Mouse (Mus musculus): ENCODE measurements at regions not wholly inside any gene's neighbourhood (a gene's known extent, or its start where the extent isn't known, plus 50 kb on each side); places are given as distances from the start of the nearest gene placed in this dataset.
A peak's percentile ranks its signal among the peaks of the same experiment; 100 is the strongest.

- no peak for DNase-seq
Observed at GRCm38 (mm10) chr13:34576392-34576791, 76.9 kb downstream of the Pxdc1 start.

- DNase-seq: peak; percentile 62
Observed at GRCm38 (mm10) chr13:34575997-34576314, 77.3 kb downstream of the Pxdc1 start.

GRCm38 (mm10) chr13:34575179-34575996, 77.9 kb downstream of the Pxdc1 start:
- peak; percentile 8 for DNase-seq

- DNase-seq: no peak
Observed at GRCm38 (mm10) chr13:34569312-34569711, 84.0 kb downstream of the Pxdc1 start.

GRCm38 (mm10) chr13:34566687-34567086, 86.6 kb downstream of the Pxdc1 start:
- no peak for DNase-seq

- no peak for DNase-seq
Observed at GRCm38 (mm10) chr13:34550130-34550884, 103.0 kb downstream of the Pxdc1 start.

- no peak for DNase-seq
Observed at GRCm38 (mm10) chr13:34540646-34541045, 112.6 kb downstream of the Pxdc1 start.

- no peak for DNase-seq
Observed at GRCm38 (mm10) chr13:34533896-34534295, 119.4 kb downstream of the Pxdc1 start.

- no peak for DNase-seq
Observed at GRCm38 (mm10) chr13:34511332-34511731, 142.0 kb downstream of the Pxdc1 start.

- DNase-seq: no peak
Observed at GRCm38 (mm10) chr13:34507224-34507623, 146.1 kb downstream of the Pxdc1 start.

- no peak for DNase-seq
Observed at GRCm38 (mm10) chr13:34505861-34506260, 147.4 kb downstream of the Pxdc1 start.

- DNase-seq: no peak
Observed at GRCm38 (mm10) chr13:34504879-34505278, 148.4 kb downstream of the Pxdc1 start.

GRCm38 (mm10) chr13:34498910-34499309, 153.9 kb upstream of the Slc22a23 start:
- DNase-seq: no peak

GRCm38 (mm10) chr13:34497667-34498066, 152.7 kb upstream of the Slc22a23 start:
- no peak for DNase-seq

- DNase-seq: no peak
Observed at GRCm38 (mm10) chr13:34484831-34485230, 139.8 kb upstream of the Slc22a23 start.

- no peak for DNase-seq
Observed at GRCm38 (mm10) chr13:34481461-34481860, 136.5 kb upstream of the Slc22a23 start.

- DNase-seq: no peak
Observed at GRCm38 (mm10) chr13:34470410-34470809, 125.4 kb upstream of the Slc22a23 start.

- DNase-seq: no peak
Observed at GRCm38 (mm10) chr13:34469568-34469967, 124.6 kb upstream of the Slc22a23 start.

- DNase-seq: no peak
Observed at GRCm38 (mm10) chr13:34468132-34468748, 123.3 kb upstream of the Slc22a23 start.

GRCm38 (mm10) chr13:34465862-34466430, 121.0 kb upstream of the Slc22a23 start:
- no peak for DNase-seq

- DNase-seq: no peak
Observed at GRCm38 (mm10) chr13:34465456-34465855, 120.5 kb upstream of the Slc22a23 start.

GRCm38 (mm10) chr13:34464221-34464620, 119.2 kb upstream of the Slc22a23 start:
- DNase-seq: no peak

- no peak for DNase-seq
Observed at GRCm38 (mm10) chr13:34462808-34463511, 118.0 kb upstream of the Slc22a23 start.

All from right cerebral cortex, adult 18-20 months (tissue).